Mouse (Mus musculus) C2C12 (cell line): ENCODE data around the gene Cryz. TPM values are rescaled to one million over a fixed set of nuclear protein-coding genes. Genes with fewer than 3 reads are reported as not detected.
A peak's percentile ranks its signal among the peaks of the same experiment; 100 is the strongest.

Source experiments
- H3K27me3 ChIP-seq: one replicate; pipeline ENCODE4 v1.6.1; 2011; ENCODE audit not compliant: control insufficient read depth, insufficient read depth, insufficient read length
- H3K36me3 ChIP-seq: one replicate; pipeline ENCODE4 v1.6.1; 2011; ENCODE audit not compliant: control insufficient read depth, insufficient read depth
- H3K4me3 ChIP-seq: one replicate; pipeline ENCODE4 v1.5.1; 2011; ENCODE audit warnings: mild to moderate bottlenecking, control low read depth; ENCODE audit not compliant: poor library complexity, insufficient read depth, severe bottlenecking
- H3K79me2 ChIP-seq: one replicate; pipeline ENCODE4 v1.6.1; 2011; ENCODE audit not compliant: control insufficient read depth, insufficient read depth
- H3K79me3 ChIP-seq: one replicate; pipeline ENCODE4 v1.6.1; 2011; ENCODE audit warnings: low read depth, control low read depth
- H3ac ChIP-seq: one replicate; pipeline ENCODE3; 2011; ENCODE audit warnings: low read depth; ENCODE audit not compliant: control insufficient read depth, insufficient read length
- CEBPB ChIP-seq: IDR thresholded peaks from one replicate; pipeline ENCODE4 v1.6.1; 2011; ENCODE audit warnings: low read depth, mild to moderate bottlenecking, control low read depth, moderate library complexity
- CTCF ChIP-seq: IDR thresholded peaks from one replicate; pipeline ENCODE4 v1.5.1; 2011; ENCODE audit not compliant: control insufficient read depth, insufficient read depth, insufficient read length
- FOSL1 ChIP-seq: IDR thresholded peaks from one replicate; pipeline ENCODE4 v1.8.0; 2011; ENCODE audit warnings: mild to moderate bottlenecking, low read length; ENCODE audit not compliant: poor library complexity, insufficient read depth, severe bottlenecking
- MAX ChIP-seq: IDR thresholded peaks from one replicate; pipeline ENCODE4 v1.6.1; 2011; ENCODE audit warnings: mild to moderate bottlenecking, control low read depth
- MYOD1 ChIP-seq: IDR thresholded peaks from one replicate; pipeline ENCODE4 v1.6.1; 2011; ENCODE audit warnings: low read depth; ENCODE audit not compliant: control insufficient read depth, insufficient read length
- MYOG ChIP-seq: IDR thresholded peaks from one replicate; pipeline ENCODE4 v1.6.1; 2011; ENCODE audit not compliant: control insufficient read depth, insufficient read length; ENCODE audit errors: extremely low read depth
- USF1 ChIP-seq: IDR thresholded peaks from one replicate; pipeline ENCODE4 v1.6.1; 2011; ENCODE audit warnings: low read depth, mild to moderate bottlenecking, control low read depth, moderate library complexity
- polyA plus RNA-seq: library from polyadenylated mRNA; unstranded; fragments of >200 nt; fragmentation: generic; extraction: Trizol; gene quantifications from one replicate; pipeline ENCODE4 v1.2.1, GENCODE M21; 2012; ENCODE audit warnings: missing spikeins

The Cryz gene
- polyA plus RNA-seq, 1 experiment: 20.8 TPM

- Histone ChIP-seq H3K27me3 (no peaks in the 10 kb centered on the region), H3ac (no peak overlapping the region), H3K4me3 (no peak overlapping the region), H3K79me2 (no peaks in the 10 kb centered on the region), H3K79me3 (no peaks in the 10 kb centered on the region), H3K36me3 (no peaks in the 10 kb centered on the region)
- TF ChIP-seq MAX (no peak), USF1 (no peak)
These were observed 34.3 kb upstream of the Cryz start for GRCm38 (mm10) chr3:154562192-154562591.

- H3K27me3 ChIP-seq: no peaks in the 10 kb centered on the region
- TF ChIP-seq MYOD1: no peak
- no peak for TF ChIP-seq CTCF
- TF ChIP-seq MYOG: no peak
- no peak overlapping the region for H3ac ChIP-seq
- H3K79me3 ChIP-seq: no peaks in the 10 kb centered on the region
- H3K79me2 ChIP-seq: no peaks in the 10 kb centered on the region
- H3K36me3 ChIP-seq: no peaks in the 10 kb centered on the region
- no peak overlapping the region for H3K4me3 ChIP-seq
These were observed 31.1 kb upstream of the Cryz start for GRCm38 (mm10) chr3:154565437-154565836.

- TF ChIP-seq MAX: no peak
- no peak for TF ChIP-seq MYOD1
- TF ChIP-seq USF1: no peak
- TF ChIP-seq CEBPB: no peak
- no peak for TF ChIP-seq CTCF
- no peak for TF ChIP-seq FOSL1
- no peak for TF ChIP-seq MYOG
- Histone ChIP-seq H3K27me3 (no peaks in the 10 kb centered on the region), H3K79me2 (no peaks in the 10 kb centered on the region), H3K4me3 (no peak overlapping the region), H3K36me3 (no peaks in the 10 kb centered on the region), H3K79me3 (no peaks in the 10 kb centered on the region), H3ac (no peak overlapping the region)
These were observed 26.4 kb upstream of the Cryz start for GRCm38 (mm10) chr3:154570029-154570575.

GRCm38 (mm10) chr3:154570786-154571185 is 25.7 kb upstream of the Cryz start:
- Histone ChIP-seq H3K4me3 (no peak overlapping the region), H3ac (no peak overlapping the region), H3K79me2 (no peaks in the 10 kb centered on the region), H3K36me3 (no peaks in the 10 kb centered on the region), H3K27me3 (no peaks in the 10 kb centered on the region), H3K79me3 (no peaks in the 10 kb centered on the region)
- no peak for TF ChIP-seq MAX
- TF ChIP-seq FOSL1: no peak

GRCm38 (mm10) chr3:154572341-154572972 is 24.1 kb upstream of the Cryz start:
- Histone ChIP-seq H3K36me3 (no peaks in the 10 kb centered on the region), H3K27me3 (no peaks in the 10 kb centered on the region), H3K79me3 (no peaks in the 10 kb centered on the region), H3K79me2 (no peaks in the 10 kb centered on the region), H3ac (no peak overlapping the region), H3K4me3 (no peak overlapping the region)
- TF ChIP-seq USF1: no peak
- peak; percentile 48 for TF ChIP-seq CTCF

GRCm38 (mm10) chr3:154573666-154574065 is 22.8 kb upstream of the Cryz start:
- no peak overlapping the region for H3K4me3 ChIP-seq
- no peaks in the 10 kb centered on the region for H3K79me2 ChIP-seq
- no peaks in the 10 kb centered on the region for H3K79me3 ChIP-seq
- peaks cover under 1% of the 10 kb centered on the region for H3K36me3 ChIP-seq
- no peak overlapping the region for H3ac ChIP-seq
- H3K27me3 ChIP-seq: no peaks in the 10 kb centered on the region
- TF ChIP-seq MAX: no peak
- TF ChIP-seq CEBPB: peak; percentile 9

GRCm38 (mm10) chr3:154577895-154578294 is 18.6 kb upstream of the Cryz start:
- Histone ChIP-seq H3K27me3 (no peaks in the 10 kb centered on the region), H3K79me2 (no peaks in the 10 kb centered on the region), H3K4me3 (no peak overlapping the region), H3K36me3 (peaks cover 17% of the 10 kb centered on the region), H3ac (no peak overlapping the region), H3K79me3 (no peaks in the 10 kb centered on the region)
- TF ChIP-seq MYOD1: no peak
- TF ChIP-seq FOSL1: no peak
- TF ChIP-seq USF1: no peak
- no peak for TF ChIP-seq MAX
- TF ChIP-seq CTCF: no peak
- no peak for TF ChIP-seq CEBPB
- TF ChIP-seq MYOG: no peak
